Mouse (Mus musculus) lung, embryonic 16.5 days (tissue): Measurements from ENCODE around the gene Ephb2. TPM values are rescaled to one million over a fixed set of nuclear protein-coding genes. Genes with fewer than 3 reads are reported as not detected.

ENCODE experiments used
- ATAC-seq: fragments of 200-750 bp; cut with Nextera tagmentation; 2 replicates; pipeline ENCODE4 v1.8.0; 2017; ENCODE audit warnings: low read depth, mild to moderate bottlenecking, moderate library complexity
- H3K27ac ChIP-seq: fragments of 300-500 bp; sonication (generic); 2 replicates; pipeline ENCODE4 v1.5.1; 2014; ENCODE audit warnings: mild to moderate bottlenecking, control low read depth, low read length
- H3K27me3 ChIP-seq: fragments of 300-500 bp; sonication (generic); 2 replicates; pipeline ENCODE4 v1.6.1; 2014; ENCODE audit warnings: low read depth, low read length, mixed read lengths; ENCODE audit not compliant: control insufficient read depth, insufficient read depth
- H3K36me3 ChIP-seq: fragments of 300-500 bp; sonication (generic); 2 replicates; pipeline ENCODE4 v1.6.1; 2014; ENCODE audit warnings: low read length; ENCODE audit not compliant: control insufficient read depth, insufficient read depth
- H3K4me1 ChIP-seq: fragments of 300-500 bp; sonication (generic); replicated peaks from 2 replicates; pipeline ENCODE4 v1.6.1; 2014; ENCODE audit warnings: low read length, mixed read lengths; ENCODE audit not compliant: control insufficient read depth, insufficient read depth
- H3K4me2 ChIP-seq: fragments of 300-500 bp; sonication (generic); 2 replicates; pipeline ENCODE4 v1.6.1; 2014; ENCODE audit warnings: low read depth, low read length, control low read depth
- H3K4me3 ChIP-seq: fragments of 300-500 bp; sonication (generic); 2 replicates; pipeline ENCODE4 v1.5.1; 2014; ENCODE audit warnings: mild to moderate bottlenecking, low read length, control low read depth
- H3K9ac ChIP-seq: fragments of 300-500 bp; sonication (generic); 2 replicates; pipeline ENCODE4 v1.6.1; 2014; ENCODE audit warnings: low read length, control low read depth
- H3K9me3 ChIP-seq: fragments of 300-500 bp; sonication (generic); 2 replicates; pipeline ENCODE4 v1.6.1; 2016; ENCODE audit warnings: low read length; ENCODE audit not compliant: control insufficient read depth
- WGBS: fragments of 180-500 bp; shearing (Covaris S2); extraction: QIAGEN DNeasy Blood & Tissue Kit; methylation state at CpG from one replicate; pipeline ENCODE4 v1.1.7; 2014; 5-methylcytosine and 5-hydroxymethylcytosine counted together
- polyA plus RNA-seq: library from polyadenylated mRNA; unstranded; fragments of >200 nt; fragmentation: Nextera tagmentation; extraction: Ambion mirVana; gene quantifications from 2 replicates; pipeline ENCODE4 v1.2.1, GENCODE M21; 2015

The Ephb2 gene
- polyA plus RNA-seq, 1 experiment from 2014 or later: 1.5 TPM

- Histone ChIP-seq H3K27ac (no peak overlapping the region), H3K9ac (no peak overlapping the region), H3K36me3 (no peaks in the 10 kb centered on the region), H3K4me2 (no peak overlapping the region), H3K4me3 (no peak overlapping the region), H3K9me3 (no peaks in the 10 kb centered on the region), H3K27me3 (no peaks in the 10 kb centered on the region; the same call in 1 of the 2 replicates), H3K4me1 (peaks cover 19% of the 10 kb centered on the region)
- 29% methylated on average over 23 of the region's 23 CpGs for WGBS
- peak; percentile 36; the same call in 1 of the 2 replicates for ATAC-seq
These were observed 37.9 kb downstream of the Ephb2 start for GRCm38 (mm10) chr4:136797677-136798569.

GRCm38 (mm10) chr4:136793320-136793719 lies 42.5 kb downstream of the Ephb2 start:
- H3K27ac ChIP-seq: no peak overlapping the region
- no peak for ATAC-seq
- H3K9me3 ChIP-seq: no peaks in the 10 kb centered on the region
- H3K4me1 ChIP-seq: peaks cover 6% of the 10 kb centered on the region
- no peaks in the 10 kb centered on the region for H3K36me3 ChIP-seq
- no peak overlapping the region for H3K4me2 ChIP-seq
- WGBS: 76% methylated on average over 11 of the region's 11 CpGs
- H3K4me3 ChIP-seq: no peak overlapping the region
- H3K9ac ChIP-seq: no peak overlapping the region
- no peaks in the 10 kb centered on the region for H3K27me3 ChIP-seq

- WGBS: 48% methylated on average over 6 of the region's 6 CpGs
- no peak overlapping the region for H3K4me3 ChIP-seq
- no peaks in the 10 kb centered on the region for H3K9me3 ChIP-seq
- no peaks in the 10 kb centered on the region for H3K27me3 ChIP-seq
- no peaks in the 10 kb centered on the region for H3K36me3 ChIP-seq
- H3K4me1 ChIP-seq: no peaks in the 10 kb centered on the region
- H3K9ac ChIP-seq: no peak overlapping the region
- H3K4me2 ChIP-seq: no peak overlapping the region
- H3K27ac ChIP-seq: no peak overlapping the region
- peak; percentile 50; the same call in 1 of the 2 replicates for ATAC-seq
These were observed 46.0 kb downstream of the Ephb2 start for GRCm38 (mm10) chr4:136789821-136790220.

GRCm38 (mm10) chr4:136787357-136787756 lies 48.4 kb downstream of the Ephb2 start:
- no peak overlapping the region for H3K4me2 ChIP-seq
- no peak overlapping the region for H3K4me3 ChIP-seq
- WGBS: 67% methylated on average over 4 of the region's 4 CpGs
- no peaks in the 10 kb centered on the region for H3K27me3 ChIP-seq
- no peak overlapping the region for H3K9ac ChIP-seq
- no peak overlapping the region for H3K27ac ChIP-seq
- no peaks in the 10 kb centered on the region for H3K36me3 ChIP-seq
- ATAC-seq: no peak
- peaks cover 7% of the 10 kb centered on the region for H3K4me1 ChIP-seq
- H3K9me3 ChIP-seq: no peaks in the 10 kb centered on the region

GRCm38 (mm10) chr4:136786453-136787276 lies 49.1 kb downstream of the Ephb2 start:
- Histone ChIP-seq H3K27ac (no peak overlapping the region), H3K4me3 (no peak overlapping the region), H3K27me3 (no peaks in the 10 kb centered on the region), H3K9me3 (no peaks in the 10 kb centered on the region), H3K4me2 (no peak overlapping the region), H3K4me1 (peaks cover 11% of the 10 kb centered on the region), H3K9ac (no peak overlapping the region), H3K36me3 (no peaks in the 10 kb centered on the region)
- 47% methylated on average over 26 of the region's 26 CpGs for WGBS
- no peak for ATAC-seq

GRCm38 (mm10) chr4:136783552-136784150 lies 52.1 kb downstream of the Ephb2 start:
- Histone ChIP-seq H3K4me2 (no peak overlapping the region), H3K9ac (peak overlapping the region; percentile 38; the same call in 1 of the 2 replicates), H3K27ac (no peak overlapping the region), H3K27me3 (no peaks in the 10 kb centered on the region), H3K4me3 (no peak overlapping the region), H3K9me3 (no peaks in the 10 kb centered on the region), H3K4me1 (peaks cover 23% of the 10 kb centered on the region), H3K36me3 (no peaks in the 10 kb centered on the region)
- WGBS: 22% methylated on average over 22 of the region's 22 CpGs
- 0 out of 2 replicates have a peak, but pooled peaks have one; percentile 7 for ATAC-seq

- ATAC-seq: 0 out of 2 replicates have a peak, but pooled peaks have one; percentile 3
- Histone ChIP-seq H3K9me3 (no peaks in the 10 kb centered on the region), H3K4me2 (no peak overlapping the region), H3K36me3 (no peaks in the 10 kb centered on the region), H3K27ac (no peak overlapping the region; the same call in 1 of the 2 replicates), H3K4me3 (no peak overlapping the region), H3K9ac (no peak overlapping the region), H3K27me3 (no peaks in the 10 kb centered on the region), H3K4me1 (peaks cover 23% of the 10 kb centered on the region)
- whole genome bisulfite sequencing: 67% methylated on average over 1 of the region's 1 CpGs
These were observed 53.2 kb downstream of the Ephb2 start for GRCm38 (mm10) chr4:136782579-136782925.

- peak overlapping the region; percentile 47; the same call in 1 of the 2 replicates for H3K27ac ChIP-seq
- no peaks in the 10 kb centered on the region for H3K27me3 ChIP-seq
- peaks cover 23% of the 10 kb centered on the region for H3K4me1 ChIP-seq
- no peak overlapping the region for H3K9ac ChIP-seq
- H3K4me3 ChIP-seq: no peak overlapping the region
- ATAC-seq: peak; percentile 71
- H3K36me3 ChIP-seq: no peaks in the 10 kb centered on the region
- 52% methylated on average over 13 of the region's 13 CpGs for WGBS
- no peaks in the 10 kb centered on the region for H3K9me3 ChIP-seq
- H3K4me2 ChIP-seq: no peak overlapping the region
These were observed 53.8 kb downstream of the Ephb2 start for GRCm38 (mm10) chr4:136781868-136782578.
